Mouse (Mus musculus) heart, embryonic 11.5 days (tissue): ENCODE data around the gene Alad. TPM values are rescaled to one million over a fixed set of nuclear protein-coding genes. Genes with fewer than 3 reads are reported as not detected.

Experiments used
- ATAC-seq: fragments of 200-750 bp; cut with Nextera tagmentation; replicated peaks from 2 replicates; pipeline ENCODE4 v1.8.0; 2017; ENCODE audit warnings: moderate library complexity; ENCODE audit not compliant: insufficient number of reproducible peaks, low FRiP score, low TSS enrichment
- H3K27ac ChIP-seq: fragments of 300-500 bp; sonication (generic); 2 replicates; pipeline ENCODE4 v1.5.1; 2014; ENCODE audit warnings: mild to moderate bottlenecking, low read depth, low read length
- H3K27me3 ChIP-seq: fragments of 300-500 bp; sonication (generic); 2 replicates; pipeline ENCODE4 v1.6.1; 2014; ENCODE audit warnings: mild to moderate bottlenecking, low read length, mixed read lengths; ENCODE audit not compliant: control insufficient read depth, insufficient read depth
- H3K36me3 ChIP-seq: fragments of 300-500 bp; sonication (generic); 2 replicates; pipeline ENCODE4 v1.6.1; 2014; ENCODE audit warnings: mild to moderate bottlenecking, low read length, moderate library complexity, mixed read lengths; ENCODE audit not compliant: control insufficient read depth, insufficient read depth
- H3K4me1 ChIP-seq: fragments of 300-500 bp; sonication (generic); 2 replicates; pipeline ENCODE4 v1.6.1; 2014; ENCODE audit warnings: low read length; ENCODE audit not compliant: control insufficient read depth, insufficient read depth
- H3K4me2 ChIP-seq: fragments of 300-500 bp; sonication (generic); 2 replicates; pipeline ENCODE4 v1.6.1; 2014; ENCODE audit warnings: mild to moderate bottlenecking, moderate library complexity
- H3K4me3 ChIP-seq: fragments of 300-500 bp; sonication (generic); 2 replicates; pipeline ENCODE4 v1.5.1; 2014; ENCODE audit warnings: low read depth, low read length
- H3K9ac ChIP-seq: fragments of 300-500 bp; sonication (generic); 2 replicates; pipeline ENCODE4 v1.6.1; 2014; ENCODE audit warnings: mild to moderate bottlenecking, low read depth, low read length, moderate library complexity
- H3K9me3 ChIP-seq: fragments of 300-500 bp; sonication (generic); replicated peaks from 2 replicates; pipeline ENCODE4 v1.6.1; 2016; ENCODE audit warnings: low read length; ENCODE audit not compliant: control insufficient read depth
- WGBS: fragments of 180-500 bp; shearing (Covaris S2); extraction: QIAGEN DNeasy Blood & Tissue Kit; methylation state at CpG from one replicate; pipeline ENCODE4 v1.1.7; 2014; ENCODE audit not compliant: insufficient replicate concordance; 5-methylcytosine and 5-hydroxymethylcytosine counted together
- polyA plus RNA-seq: library from polyadenylated mRNA; unstranded; fragments of >200 nt; fragmentation: Nextera tagmentation; extraction: Ambion mirVana; gene quantifications from 2 replicates; pipeline ENCODE4 v1.2.1, GENCODE M21; 2014

The Alad gene
- polyA plus RNA-seq, 1 experiment from 2014 or later = 140 TPM

- H3K4me2 ChIP-seq = no peak overlapping the region
- H3K27me3 ChIP-seq = peaks cover 8% of the 10 kb centered on the region
- 74% methylated on average over 6 of the region's 6 CpGs for WGBS
Observed at GRCm38 (mm10) chr4:62477542-62478244, 42.0 kb downstream of the Alad start.

GRCm38 (mm10) chr4:62475793-62476192 lies 43.9 kb downstream of the Alad start:
- WGBS = 83% methylated on average over 6 of the region's 6 CpGs
- no peak overlapping the region for H3K27ac ChIP-seq
- H3K4me3 ChIP-seq = no peak overlapping the region
- no peak overlapping the region for H3K4me2 ChIP-seq
- ATAC-seq = no peak
- H3K9ac ChIP-seq = no peak overlapping the region
- H3K27me3 ChIP-seq = peaks cover 8% of the 10 kb centered on the region
- no peaks in the 10 kb centered on the region for H3K36me3 ChIP-seq
- H3K4me1 ChIP-seq = peaks cover 4% of the 10 kb centered on the region; the same call in 1 of the 2 replicates
- H3K9me3 ChIP-seq = no peaks in the 10 kb centered on the region

More at GRCm38 (mm10) chr4:62477542-62478244, 42.0 kb downstream of the Alad start:
- Histone ChIP-seq H3K27ac (no peak overlapping the region), H3K4me1 (peaks cover 4% of the 10 kb centered on the region; the same call in 1 of the 2 replicates), H3K36me3 (no peaks in the 10 kb centered on the region), H3K9me3 (no peaks in the 10 kb centered on the region), H3K9ac (no peak overlapping the region), H3K4me3 (no peak overlapping the region)
- no peak for ATAC-seq

GRCm38 (mm10) chr4:62475131-62475530 lies 44.6 kb downstream of the Alad start:
- no peak overlapping the region for H3K27ac ChIP-seq
- H3K4me1 ChIP-seq = peaks cover 3% of the 10 kb centered on the region; the same call in 1 of the 2 replicates
- 86% methylated on average over 2 of the region's 2 CpGs for WGBS
- ATAC-seq = no peak
- H3K9me3 ChIP-seq = no peaks in the 10 kb centered on the region
- H3K9ac ChIP-seq = no peak overlapping the region
- H3K36me3 ChIP-seq = no peaks in the 10 kb centered on the region
- peaks cover 7% of the 10 kb centered on the region for H3K27me3 ChIP-seq
- H3K4me3 ChIP-seq = no peak overlapping the region
- no peak overlapping the region for H3K4me2 ChIP-seq

- Histone ChIP-seq H3K27ac (no peak overlapping the region), H3K36me3 (no peaks in the 10 kb centered on the region), H3K27me3 (no peaks in the 10 kb centered on the region), H3K9ac (no peak overlapping the region), H3K4me1 (no peaks in the 10 kb centered on the region), H3K4me2 (no peak overlapping the region), H3K4me3 (no peak overlapping the region), H3K9me3 (no peaks in the 10 kb centered on the region)
- no peak for ATAC-seq
- WGBS = 87% methylated on average over 2 of the region's 2 CpGs
Observed at GRCm38 (mm10) chr4:62472071-62472470, 47.6 kb downstream of the Alad start.

- Histone ChIP-seq H3K4me1 (no peaks in the 10 kb centered on the region), H3K4me3 (peak within 1 kb of the TSS; percentile 69), H3K9ac (peak within 1 kb of the TSS; percentile 70), H3K4me2 (peak within 1 kb of the TSS; percentile 82), H3K27ac (no peak within 1 kb of the TSS), H3K36me3 (no peaks in the 10 kb centered on the region), H3K27me3 (no peaks in the 10 kb centered on the region), H3K9me3 (no peaks in the 10 kb centered on the region)
- ATAC-seq = peak; percentile 74
- under 1% methylated on average over 30 of the region's 30 CpGs for WGBS
Observed at GRCm38 (mm10) chr4:62470598-62471051, 49.1 kb downstream of the Alad start, which contains the start of gene Wdr31. Gene Wdr31, minus strand, starts transcription at chr4:62470896.

GRCm38 (mm10) chr4:62468158-62468557 lies 51.6 kb downstream of the Alad start:
- Histone ChIP-seq H3K4me2 (no peak overlapping the region), H3K4me1 (no peaks in the 10 kb centered on the region), H3K4me3 (no peak overlapping the region), H3K9ac (no peak overlapping the region), H3K27ac (no peak overlapping the region), H3K9me3 (no peaks in the 10 kb centered on the region), H3K27me3 (no peaks in the 10 kb centered on the region), H3K36me3 (no peaks in the 10 kb centered on the region)
- ATAC-seq = no peak
- WGBS = 84% methylated on average over 1 of the region's 1 CpGs

- 79% methylated on average over 2 of the region's 2 CpGs for WGBS
- no peak overlapping the region for H3K4me2 ChIP-seq
- H3K9me3 ChIP-seq = no peaks in the 10 kb centered on the region
- no peaks in the 10 kb centered on the region for H3K36me3 ChIP-seq
- no peak overlapping the region for H3K9ac ChIP-seq
- ATAC-seq = no peak
- H3K27me3 ChIP-seq = no peaks in the 10 kb centered on the region
- no peak overlapping the region for H3K27ac ChIP-seq
- no peaks in the 10 kb centered on the region for H3K4me1 ChIP-seq
- no peak overlapping the region for H3K4me3 ChIP-seq
Observed at GRCm38 (mm10) chr4:62463124-62463523, 56.6 kb downstream of the Alad start.

GRCm38 (mm10) chr4:62460348-62460747 lies 59.4 kb downstream of the Alad start:
- no peak for ATAC-seq
- H3K4me3 ChIP-seq = no peak overlapping the region

More at GRCm38 (mm10) chr4:62460348-62460747, 59.4 kb downstream of the Alad start:
- Histone ChIP-seq H3K9ac (no peak overlapping the region), H3K4me2 (no peak overlapping the region), H3K36me3 (no peaks in the 10 kb centered on the region), H3K27me3 (no peaks in the 10 kb centered on the region), H3K27ac (no peak overlapping the region), H3K4me1 (no peaks in the 10 kb centered on the region), H3K9me3 (no peaks in the 10 kb centered on the region)
- 79% methylated on average over 8 of the region's 8 CpGs for WGBS
